Mouse (Mus musculus): ENCODE results near the gene Cdcp1. TPM values are rescaled to one million over a fixed set of nuclear protein-coding genes. Genes with fewer than 3 reads are reported as not detected.

Cdcp1 gene
- total RNA-seq, 2 experiments from 2014 or later: not detected

GRCm38 (mm10) chr9:123219826-123220225 lies 4.0 kb upstream of the Cdcp1 start:
- no peak for ATAC-seq (replicated peaks; ENCODE audit: low FRiP score, poor library complexity, severe bottlenecking)

- ATAC-seq (replicated peaks; ENCODE audit: low FRiP score, poor library complexity, severe bottlenecking): no peak
Measured at GRCm38 (mm10) chr9:123213371-123213770, 2.5 kb downstream of the Cdcp1 start.

GRCm38 (mm10) chr9:123207895-123208294 lies 7.9 kb downstream of the Cdcp1 start:
- no peak for ATAC-seq (replicated peaks; ENCODE audit: low FRiP score, poor library complexity, severe bottlenecking)

- no peak for ATAC-seq (replicated peaks; ENCODE audit: low FRiP score, poor library complexity, severe bottlenecking)
Measured at GRCm38 (mm10) chr9:123206948-123207347, 8.9 kb downstream of the Cdcp1 start.

GRCm38 (mm10) chr9:123206526-123206925 lies 9.3 kb downstream of the Cdcp1 start:
- no peak for ATAC-seq (replicated peaks; ENCODE audit: low FRiP score, poor library complexity, severe bottlenecking)

GRCm38 (mm10) chr9:123200116-123200515 lies 15.7 kb downstream of the Cdcp1 start:
- ATAC-seq (replicated peaks; ENCODE audit: low FRiP score, poor library complexity, severe bottlenecking): no peak

- no peak for ATAC-seq (replicated peaks; ENCODE audit: low FRiP score, poor library complexity, severe bottlenecking)
Measured at GRCm38 (mm10) chr9:123188271-123188670, 27.6 kb downstream of the Cdcp1 start.

GRCm38 (mm10) chr9:123187589-123187988 lies 28.2 kb downstream of the Cdcp1 start:
- ATAC-seq (replicated peaks; ENCODE audit: low FRiP score, poor library complexity, severe bottlenecking): no peak

GRCm38 (mm10) chr9:123186151-123186550 lies 29.7 kb downstream of the Cdcp1 start:
- ATAC-seq (replicated peaks; ENCODE audit: low FRiP score, poor library complexity, severe bottlenecking): no peak

- no peak for ATAC-seq (replicated peaks; ENCODE audit: low FRiP score, poor library complexity, severe bottlenecking)
Measured at GRCm38 (mm10) chr9:123185546-123185945, 30.3 kb downstream of the Cdcp1 start.

GRCm38 (mm10) chr9:123183226-123183625 lies 32.6 kb downstream of the Cdcp1 start:
- no peak for ATAC-seq (replicated peaks; ENCODE audit: low FRiP score, poor library complexity, severe bottlenecking)

GRCm38 (mm10) chr9:123180003-123180402 lies 35.8 kb downstream of the Cdcp1 start:
- ATAC-seq (replicated peaks; ENCODE audit: low FRiP score, poor library complexity, severe bottlenecking): no peak

GRCm38 (mm10) chr9:123177380-123178048 lies 38.3 kb downstream of the Cdcp1 start:
- ATAC-seq (replicated peaks; ENCODE audit: low FRiP score, poor library complexity, severe bottlenecking): no peak

- no peak for ATAC-seq (replicated peaks; ENCODE audit: low FRiP score, poor library complexity, severe bottlenecking)
Measured at GRCm38 (mm10) chr9:123174356-123174755, 41.5 kb downstream of the Cdcp1 start.

- ATAC-seq (replicated peaks; ENCODE audit: low FRiP score, poor library complexity, severe bottlenecking): no peak
Measured at GRCm38 (mm10) chr9:123173760-123174159, 42.1 kb downstream of the Cdcp1 start.

- ATAC-seq (replicated peaks; ENCODE audit: low FRiP score, poor library complexity, severe bottlenecking): no peak
Measured at GRCm38 (mm10) chr9:123165781-123166443, 49.9 kb downstream of the Cdcp1 start.

- ATAC-seq (replicated peaks; ENCODE audit: low FRiP score, poor library complexity, severe bottlenecking): no peak; the same call in 1 of the 2 replicates
Measured at GRCm38 (mm10) chr9:123162985-123163694, 52.7 kb downstream of the Cdcp1 start.

GRCm38 (mm10) chr9:123161792-123162191 lies 54.0 kb downstream of the Cdcp1 start:
- ATAC-seq (replicated peaks; ENCODE audit: low FRiP score, poor library complexity, severe bottlenecking): no peak

- ATAC-seq (replicated peaks; ENCODE audit: low FRiP score, poor library complexity, severe bottlenecking): no peak
Measured at GRCm38 (mm10) chr9:123159330-123159729, 56.5 kb downstream of the Cdcp1 start.

- ATAC-seq (replicated peaks; ENCODE audit: low FRiP score, poor library complexity, severe bottlenecking): no peak
Measured at GRCm38 (mm10) chr9:123158125-123158836, 57.6 kb downstream of the Cdcp1 start.

Measured in erythroid progenitor cell, adult 5-6 weeks (primary cell).